Mouse (Mus musculus): ENCODE data around the gene Cyp27a1.

- TF ChIP-seq POLR2A (IDR thresholded peaks at IDR 0.05; ENCODE audit: borderline replicate concordance, insufficient read depth, low read length) (no peak), CTCF (IDR thresholded peaks at IDR 0.05; ENCODE audit: borderline replicate concordance, insufficient read depth, low read depth, low read length) (no peak)
Observed at GRCm38 (mm10) chr1:74676863-74677262, 36.5 kb upstream of the Cyp27a1 start.

All from cerebellum, adult 2 months (tissue).